Mouse (Mus musculus): ENCODE measurements at regions not wholly inside any gene's neighbourhood (a gene's known extent, or its start where the extent isn't known, plus 50 kb on each side); places are given as distances from the start of the nearest gene placed in this dataset.
"Not testable (repeated sequence)": the region's sequence is repeated elsewhere in the genome, so short reads cannot be mapped to it uniquely, and the experiment has no call there.

DNA sequence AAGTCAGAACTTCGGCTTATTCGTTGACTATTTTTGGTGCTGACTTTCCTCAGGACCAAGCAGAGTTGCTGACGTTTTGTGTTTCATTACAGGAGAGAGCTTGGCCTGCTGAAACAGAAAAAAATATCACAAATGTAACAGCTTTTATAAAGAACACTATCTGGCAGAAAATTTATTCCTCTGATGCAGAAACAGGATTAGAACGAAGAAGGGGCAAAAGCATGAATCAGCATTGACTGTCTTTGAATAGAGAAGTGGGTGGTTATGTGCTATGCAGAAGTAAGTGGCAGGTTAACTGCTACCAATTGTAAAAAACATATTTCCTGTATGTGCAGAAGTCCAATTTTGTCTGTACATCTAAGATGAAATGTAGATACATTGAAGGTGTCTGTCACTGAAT is 502.2 kb upstream of the Brinp1 start:
- Histone ChIP-seq H3K4me1 (ENCODE audit: control insufficient read depth, insufficient read depth, low read length) (no peaks in the 10 kb centered on the region), H3K4me3 (ENCODE audit: insufficient read depth, low read length) (no peak overlapping the region), H3K27ac (ENCODE audit: insufficient read depth, low read length) (no peak overlapping the region; the same call in 1 of the 2 replicates)
- TF ChIP-seq CTCF (IDR thresholded peaks at IDR 0.05; ENCODE audit: extremely low read depth, insufficient read depth, low read length) (no peak), POLR2A (IDR thresholded peaks at IDR 0.05; ENCODE audit: extremely low read depth, insufficient read depth, low read length) (no peak)

DNA sequence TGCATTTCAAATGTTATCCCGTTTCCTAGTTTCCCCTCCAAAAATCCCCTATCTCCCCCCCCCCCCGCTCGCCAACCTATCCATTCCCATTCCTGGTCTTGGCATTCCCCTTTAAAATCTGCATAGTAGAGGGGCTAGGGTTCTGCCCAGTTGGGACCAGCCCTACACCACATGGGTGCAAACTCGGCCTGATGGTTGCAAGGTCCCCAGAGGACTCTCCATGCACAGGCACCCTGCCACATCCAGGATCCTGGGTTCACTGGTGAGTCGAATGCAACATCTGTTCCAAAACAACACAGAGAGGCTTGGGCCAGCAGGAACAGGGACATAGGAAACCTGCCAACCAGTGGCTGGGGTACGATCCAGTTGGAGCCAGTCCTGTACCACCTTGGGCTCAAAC is 492.0 kb upstream of the Brinp1 start:
- H3K27ac ChIP-seq (ENCODE audit: insufficient read depth, low read length) = no peak overlapping the region
- H3K4me3 ChIP-seq (ENCODE audit: insufficient read depth, low read length) = no peak overlapping the region
- no peaks in the 10 kb centered on the region for H3K4me1 ChIP-seq (ENCODE audit: control insufficient read depth, insufficient read depth, low read length)
- no peak for TF ChIP-seq POLR2A (IDR thresholded peaks at IDR 0.05; ENCODE audit: extremely low read depth, insufficient read depth, low read length)
- TF ChIP-seq CTCF (IDR thresholded peaks at IDR 0.05; ENCODE audit: extremely low read depth, insufficient read depth, low read length) = no peak

GRCm38 (mm10) chr4:69443956-69444355 is 489.8 kb upstream of the Brinp1 start:
- Histone ChIP-seq H3K4me3 (ENCODE audit: insufficient read depth, low read length) (no peak overlapping the region), H3K4me1 (ENCODE audit: control insufficient read depth, insufficient read depth, low read length) (no peaks in the 10 kb centered on the region), H3K27ac (ENCODE audit: insufficient read depth, low read length) (no peak overlapping the region)
- TF ChIP-seq CTCF (IDR thresholded peaks at IDR 0.05; ENCODE audit: extremely low read depth, insufficient read depth, low read length) (no peak), POLR2A (IDR thresholded peaks at IDR 0.05; ENCODE audit: extremely low read depth, insufficient read depth, low read length) (no peak)

DNA sequence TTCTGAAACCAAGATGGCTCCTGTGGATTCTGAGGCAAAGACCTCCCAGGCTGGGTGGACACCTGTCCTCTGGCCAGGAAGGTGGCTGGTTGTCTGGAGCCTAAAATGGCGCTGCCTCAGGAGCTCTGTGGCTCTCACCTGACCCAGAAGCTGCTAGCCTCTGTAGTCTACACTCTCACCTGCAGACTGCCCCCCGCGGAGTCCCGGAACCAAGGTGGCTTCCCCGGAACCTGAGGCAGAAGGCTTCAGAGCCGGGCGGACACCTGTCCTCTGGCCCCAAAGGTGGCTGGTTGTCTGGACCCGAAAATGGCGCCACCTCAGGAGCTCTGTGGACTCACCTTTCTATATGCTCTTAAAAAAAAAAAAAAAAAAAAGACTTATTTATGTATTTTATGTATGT is 481.2 kb upstream of the Brinp1 start:
- Histone ChIP-seq H3K4me3 (ENCODE audit: insufficient read depth, low read length) (no peak overlapping the region), H3K27ac (ENCODE audit: insufficient read depth, low read length) (no peak overlapping the region), H3K4me1 (ENCODE audit: control insufficient read depth, insufficient read depth, low read length) (no peaks in the 10 kb centered on the region)
- TF ChIP-seq POLR2A (IDR thresholded peaks at IDR 0.05; ENCODE audit: extremely low read depth, insufficient read depth, low read length) (no peak), CTCF (IDR thresholded peaks at IDR 0.05; ENCODE audit: extremely low read depth, insufficient read depth, low read length) (no peak)

GRCm38 (mm10) chr4:69410411-69410810 is 456.2 kb upstream of the Brinp1 start:
- H3K27ac ChIP-seq (ENCODE audit: insufficient read depth, low read length); H3K4me3 ChIP-seq (ENCODE audit: insufficient read depth, low read length); H3K4me1 ChIP-seq (ENCODE audit: control insufficient read depth, insufficient read depth, low read length): not testable (repeated sequence)

DNA sequence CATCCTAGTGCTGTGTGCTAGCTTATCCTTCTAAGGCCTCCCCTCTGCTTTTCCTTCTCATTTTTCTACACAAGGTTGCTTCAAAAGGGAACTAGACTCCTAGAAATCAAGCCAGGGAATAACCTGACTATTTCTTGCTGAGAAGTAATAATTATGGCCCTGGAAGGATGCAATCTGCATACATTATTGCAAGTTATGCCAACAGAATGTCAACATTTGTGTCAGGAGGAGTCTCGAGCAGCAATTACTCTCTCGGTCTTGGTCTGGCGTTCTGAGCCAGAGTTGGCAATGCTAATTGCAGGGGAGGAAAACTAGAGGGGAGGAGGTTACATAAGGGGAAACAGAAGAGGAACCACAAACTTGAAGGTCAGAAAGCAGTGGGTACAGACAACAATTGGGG is 441.3 kb upstream of the Brinp1 start:
- H3K4me1 ChIP-seq (ENCODE audit: control insufficient read depth, insufficient read depth, low read length) = no peaks in the 10 kb centered on the region
- TF ChIP-seq POLR2A (IDR thresholded peaks at IDR 0.05; ENCODE audit: extremely low read depth, insufficient read depth, low read length) (no peak), CTCF (IDR thresholded peaks at IDR 0.05; ENCODE audit: extremely low read depth, insufficient read depth, low read length) (no peak)
- H3K27ac ChIP-seq (ENCODE audit: insufficient read depth, low read length) = no peak overlapping the region
- H3K4me3 ChIP-seq (ENCODE audit: insufficient read depth, low read length) = no peak overlapping the region

DNA sequence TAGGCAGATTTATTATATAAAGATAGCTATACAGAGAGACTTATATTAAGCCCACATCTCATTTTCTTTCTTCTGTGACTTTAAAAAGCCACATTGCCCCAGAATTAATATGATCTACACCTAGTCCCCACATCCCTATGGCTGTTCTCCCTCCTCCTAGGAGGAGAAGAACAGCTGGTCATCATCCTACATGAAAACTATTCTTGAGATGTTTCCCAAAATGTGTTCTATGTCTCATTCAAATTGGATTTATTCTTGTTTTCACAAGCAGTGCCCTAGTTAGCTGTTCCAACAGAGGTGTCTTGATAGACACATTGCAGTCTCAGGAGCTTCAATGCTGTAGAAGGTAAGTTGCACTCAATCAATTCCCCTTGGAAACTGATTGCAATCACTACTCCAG is 429.1 kb upstream of the Brinp1 start:
- TF ChIP-seq CTCF (IDR thresholded peaks at IDR 0.05; ENCODE audit: extremely low read depth, insufficient read depth, low read length) (no peak), POLR2A (IDR thresholded peaks at IDR 0.05; ENCODE audit: extremely low read depth, insufficient read depth, low read length) (no peak)
- Histone ChIP-seq H3K27ac (ENCODE audit: insufficient read depth, low read length) (no peak overlapping the region), H3K4me1 (ENCODE audit: control insufficient read depth, insufficient read depth, low read length) (no peaks in the 10 kb centered on the region), H3K4me3 (ENCODE audit: insufficient read depth, low read length) (no peak overlapping the region)

DNA sequence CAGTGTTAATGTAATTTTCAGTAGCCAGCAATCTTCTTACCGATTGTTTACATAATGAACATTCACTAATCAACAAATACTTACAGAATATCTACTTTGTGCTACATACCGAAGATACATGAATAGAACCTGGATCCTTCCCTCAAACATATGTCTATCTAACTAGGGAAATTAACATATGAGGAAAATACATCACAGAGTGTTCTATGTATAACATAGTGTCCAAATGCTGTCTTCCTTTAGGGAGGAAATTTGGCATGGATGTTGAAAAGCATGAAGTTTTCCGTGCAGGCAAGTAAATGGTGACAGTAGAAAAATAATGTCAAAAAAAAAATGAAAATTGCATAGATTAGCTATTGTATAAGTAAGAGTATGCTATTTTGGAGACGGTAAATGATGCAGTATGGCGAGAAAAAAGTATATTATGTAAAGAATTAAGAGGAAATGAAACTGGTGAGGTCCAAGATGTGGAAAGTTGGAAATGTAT is 392.8 kb upstream of the Brinp1 start:
- Histone ChIP-seq H3K4me1 (ENCODE audit: control insufficient read depth, insufficient read depth, low read length) (no peaks in the 10 kb centered on the region), H3K4me3 (ENCODE audit: insufficient read depth, low read length) (no peak overlapping the region), H3K27ac (ENCODE audit: insufficient read depth, low read length) (no peak overlapping the region)
- TF ChIP-seq CTCF (IDR thresholded peaks at IDR 0.05; ENCODE audit: extremely low read depth, insufficient read depth, low read length) = no peak
- TF ChIP-seq POLR2A (IDR thresholded peaks at IDR 0.05; ENCODE audit: extremely low read depth, insufficient read depth, low read length) = no peak

DNA sequence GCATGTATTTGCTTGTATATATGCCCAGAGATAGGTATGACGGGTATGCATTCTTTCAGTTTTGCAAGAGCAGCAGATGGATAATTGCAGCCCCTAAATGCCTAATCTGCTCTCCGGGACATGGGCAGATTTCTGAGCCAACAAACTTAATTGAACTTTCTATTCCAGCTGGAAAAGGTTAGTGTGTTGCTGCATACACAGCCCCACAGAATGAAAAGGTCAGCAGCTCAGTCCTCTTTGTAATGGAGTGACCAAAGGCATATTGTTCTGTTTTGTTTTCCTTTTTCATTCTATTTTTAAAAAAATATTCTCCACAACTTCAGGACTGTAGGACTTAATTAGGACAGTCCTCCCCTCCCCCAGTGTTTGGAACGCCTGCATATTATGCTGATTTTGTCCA is 373.4 kb upstream of the Brinp1 start:
- Histone ChIP-seq H3K27ac (ENCODE audit: insufficient read depth, low read length) (no peak overlapping the region), H3K4me1 (ENCODE audit: control insufficient read depth, insufficient read depth, low read length) (no peaks in the 10 kb centered on the region), H3K4me3 (ENCODE audit: insufficient read depth, low read length) (no peak overlapping the region)
- TF ChIP-seq POLR2A (IDR thresholded peaks at IDR 0.05; ENCODE audit: extremely low read depth, insufficient read depth, low read length) (no peak), CTCF (IDR thresholded peaks at IDR 0.05; ENCODE audit: extremely low read depth, insufficient read depth, low read length) (no peak)
